Mouse (Mus musculus): ENCODE data around the gene Zfp839. TPM values are rescaled to one million over a fixed set of nuclear protein-coding genes. Genes with fewer than 3 reads are reported as not detected.

Zfp839 gene
- polyA plus RNA-seq, 1 experiment from 2014 or later = 5.4 TPM

DNA sequence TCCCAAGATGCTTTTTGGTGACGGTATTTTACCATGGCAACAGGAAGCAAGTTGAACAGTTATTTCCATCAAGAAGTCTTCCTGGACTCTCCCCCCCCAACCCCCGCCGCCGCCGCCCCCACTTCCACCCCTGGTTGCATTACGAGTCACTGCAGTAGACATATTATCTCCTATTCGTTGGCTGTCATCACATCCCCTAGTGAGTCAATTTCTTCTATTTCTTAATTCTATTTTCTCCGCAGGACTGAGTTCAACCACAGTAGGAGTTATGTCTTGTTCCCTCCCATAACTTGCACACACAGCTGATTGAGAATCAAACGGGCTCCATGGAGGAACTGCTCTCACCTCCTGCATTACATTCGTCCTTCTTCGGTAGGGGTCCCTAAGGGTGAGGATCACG lies 38.1 kb downstream of the Zfp839 start:
- no peak overlapping the region for H3K27ac ChIP-seq (ENCODE audit: poor library complexity, severe bottlenecking)
- WGBS = 36% methylated on average over 12 of the region's 12 CpGs

DNA sequence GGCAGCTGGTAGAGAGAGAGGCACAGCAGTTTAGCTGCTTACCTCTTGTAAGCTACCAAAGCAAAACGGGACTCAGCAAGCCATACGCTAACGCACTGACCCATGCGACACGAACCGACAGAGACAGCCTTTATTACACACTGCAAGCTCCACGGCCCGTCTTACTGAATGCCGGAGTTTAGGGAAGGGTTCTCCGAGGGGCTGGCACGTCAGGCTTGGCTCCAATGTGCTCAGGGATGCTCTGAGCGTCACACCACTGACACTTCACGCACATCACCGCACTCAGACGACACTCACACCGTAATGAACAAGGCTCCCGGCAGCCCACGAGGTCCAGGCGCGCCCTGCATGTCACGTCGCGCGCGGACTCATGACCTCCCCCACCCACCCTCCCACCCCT lies 38.6 kb downstream of the Zfp839 start:
- under 1% methylated on average over 25 of the region's 25 CpGs for WGBS
- peak overlapping the region; percentile 91 for H3K4me2 ChIP-seq
- H3K36me3 ChIP-seq = peaks cover 2% of the 10 kb centered on the region
- H3K27ac ChIP-seq (ENCODE audit: poor library complexity, severe bottlenecking) = no peak overlapping the region
- peak overlapping the region; percentile 92 for H3K9ac ChIP-seq
- no peaks in the 10 kb centered on the region for H3K9me3 ChIP-seq (replicated peaks)
- peak overlapping the region; percentile 97 for H3K4me3 ChIP-seq
- H3K4me1 ChIP-seq (replicated peaks) = peaks cover 21% of the 10 kb centered on the region
- no peaks in the 10 kb centered on the region for H3K27me3 ChIP-seq (replicated peaks)
- peak; percentile 27; the same call in 1 of the 2 replicates for ATAC-seq (ENCODE audit: insufficient number of reproducible peaks, low FRiP score)

More for the DNA sequence above, 38.1 kb downstream of the Zfp839 start:
- H3K27me3 ChIP-seq (replicated peaks) = no peaks in the 10 kb centered on the region
- peak overlapping the region; percentile 91 for H3K4me2 ChIP-seq
- H3K9ac ChIP-seq = peak overlapping the region; percentile 92
- ATAC-seq (ENCODE audit: insufficient number of reproducible peaks, low FRiP score) = no peak
- H3K4me3 ChIP-seq = peak overlapping the region; percentile 97
- H3K9me3 ChIP-seq (replicated peaks) = no peaks in the 10 kb centered on the region
- H3K4me1 ChIP-seq (replicated peaks) = peaks cover 21% of the 10 kb centered on the region
- H3K36me3 ChIP-seq = peaks cover 7% of the 10 kb centered on the region

DNA sequence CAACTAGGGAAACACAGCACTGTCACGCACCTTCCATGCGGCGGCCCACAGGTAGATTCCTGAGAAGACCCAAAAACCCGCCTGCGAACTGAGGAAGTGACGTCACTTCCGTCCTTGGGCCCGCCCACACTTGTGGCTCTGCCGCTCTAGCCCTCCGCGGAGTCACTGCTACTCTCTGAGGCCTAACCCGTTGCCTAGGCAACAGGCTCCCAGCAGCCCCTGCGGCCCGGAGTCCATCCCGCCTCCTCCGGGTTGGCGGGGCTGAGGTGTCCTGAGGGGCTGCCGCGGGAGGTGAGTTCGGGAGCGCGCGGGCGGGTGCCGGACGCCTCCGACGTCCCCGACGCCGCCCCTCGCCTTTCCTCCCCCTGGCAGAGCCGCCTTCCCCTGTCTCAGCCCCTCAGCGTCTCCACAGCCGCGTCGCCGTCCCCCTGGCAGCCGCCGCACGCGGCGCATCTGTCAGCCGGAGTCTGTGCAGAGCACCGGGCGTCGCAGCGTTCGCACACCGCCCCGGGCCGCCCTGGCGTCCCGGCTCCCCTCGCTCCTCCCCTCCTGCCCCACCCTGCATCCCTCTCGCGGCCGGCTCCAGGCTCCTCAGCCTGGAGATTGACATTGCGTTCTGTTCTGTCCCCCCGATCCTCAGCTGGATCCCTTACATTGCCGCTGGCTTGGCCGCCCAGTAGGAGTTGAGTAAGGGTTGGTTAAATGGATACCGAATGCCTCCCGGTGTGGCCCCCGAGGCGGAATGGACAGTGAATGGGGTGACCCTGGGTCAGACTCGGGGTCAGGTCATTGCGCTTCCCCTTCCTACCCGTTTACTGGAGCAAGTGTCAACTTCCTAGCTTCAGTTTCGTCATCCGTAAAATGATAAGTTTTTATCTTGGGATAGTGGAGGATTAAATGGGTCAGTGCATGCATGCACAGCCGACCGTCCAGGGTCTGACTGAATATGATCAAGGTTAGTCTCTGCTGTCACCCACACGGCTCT lies 39.3 kb downstream of the Zfp839 start, which contains the start of the genes Cinp and Tecpr2:
Gene Cinp (minus strand): TSS at position 110 of the 985 bp plus-strand sequence.
Gene Tecpr2 (plus strand): TSS at position 229 of the 985 bp plus-strand sequence.
- Histone ChIP-seq H3K27me3 (replicated peaks) (no peaks in the 10 kb centered on the region), H3K9ac (peak within 1 kb of the TSS; percentile 92), H3K27ac (ENCODE audit: poor library complexity, severe bottlenecking) (peak within 1 kb of the TSS; percentile 82), H3K4me1 (replicated peaks) (peaks cover 21% of the 10 kb centered on the region), H3K4me2 (peak within 1 kb of the TSS; percentile 91), H3K36me3 (no peaks in the 10 kb centered on the region), H3K9me3 (replicated peaks) (no peaks in the 10 kb centered on the region), H3K4me3 (peak within 1 kb of the TSS; percentile 97)
- ATAC-seq (ENCODE audit: insufficient number of reproducible peaks, low FRiP score) = peak; percentile 99
- WGBS = 1% methylated on average over 74 of the region's 74 CpGs

DNA sequence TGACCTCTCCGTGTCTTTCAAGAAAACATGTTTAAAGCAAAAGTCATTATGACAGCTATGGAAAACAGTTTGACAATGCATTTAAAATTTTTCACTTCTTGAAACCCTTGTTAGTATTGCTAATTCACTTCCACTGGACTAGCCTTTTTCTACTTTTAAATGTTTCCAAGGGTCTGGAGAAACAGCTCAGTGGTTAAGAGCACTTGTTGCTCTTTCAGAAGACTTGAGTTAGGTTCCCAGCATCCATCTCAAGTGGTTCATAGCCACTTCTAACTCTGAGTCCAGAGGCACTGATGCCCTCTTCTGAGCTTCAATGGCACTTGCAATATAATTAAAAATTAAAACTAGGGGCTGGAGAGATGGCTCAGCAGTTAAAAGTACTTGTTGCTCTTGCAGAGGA lies 41.8 kb downstream of the Zfp839 start:
- H3K27me3 ChIP-seq (replicated peaks) = no peaks in the 10 kb centered on the region
- no peak overlapping the region for H3K27ac ChIP-seq (ENCODE audit: poor library complexity, severe bottlenecking)
- no peak overlapping the region for H3K4me2 ChIP-seq
- H3K9me3 ChIP-seq (replicated peaks) = no peaks in the 10 kb centered on the region
- ATAC-seq (ENCODE audit: insufficient number of reproducible peaks, low FRiP score) = no peak
- H3K36me3 ChIP-seq = 0 out of 2 replicates have a peak, but pooled peaks cover 3% of the 10 kb centered on the region
- H3K4me3 ChIP-seq = no peak overlapping the region
- peaks cover 21% of the 10 kb centered on the region for H3K4me1 ChIP-seq (replicated peaks)
- no peak overlapping the region for H3K9ac ChIP-seq
- 88% methylated on average over 1 of the region's 1 CpGs for WGBS

DNA sequence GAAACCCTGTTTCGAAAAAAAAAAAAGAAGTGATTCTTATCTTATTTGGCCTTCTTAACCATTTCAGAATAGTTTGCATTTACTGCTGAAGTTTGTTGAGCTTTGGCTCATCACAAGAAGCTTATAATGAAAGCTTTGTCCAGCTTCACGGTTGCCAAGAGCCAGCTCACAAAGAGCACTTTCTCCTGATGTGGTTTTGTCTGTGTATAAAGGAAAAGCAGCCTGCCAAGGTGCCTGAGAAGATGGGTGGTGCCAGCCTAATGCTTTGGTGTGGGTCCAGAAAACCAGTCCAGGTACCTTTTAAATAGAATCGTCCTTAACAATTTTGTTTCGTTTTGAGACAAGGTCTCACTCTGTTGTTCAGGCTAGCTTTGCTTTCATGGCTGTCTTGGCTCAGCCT lies 52.1 kb downstream of the Zfp839 start:
- WGBS = 80% methylated on average over 4 of the region's 4 CpGs
- no peak for ATAC-seq (ENCODE audit: insufficient number of reproducible peaks, low FRiP score)

DNA sequence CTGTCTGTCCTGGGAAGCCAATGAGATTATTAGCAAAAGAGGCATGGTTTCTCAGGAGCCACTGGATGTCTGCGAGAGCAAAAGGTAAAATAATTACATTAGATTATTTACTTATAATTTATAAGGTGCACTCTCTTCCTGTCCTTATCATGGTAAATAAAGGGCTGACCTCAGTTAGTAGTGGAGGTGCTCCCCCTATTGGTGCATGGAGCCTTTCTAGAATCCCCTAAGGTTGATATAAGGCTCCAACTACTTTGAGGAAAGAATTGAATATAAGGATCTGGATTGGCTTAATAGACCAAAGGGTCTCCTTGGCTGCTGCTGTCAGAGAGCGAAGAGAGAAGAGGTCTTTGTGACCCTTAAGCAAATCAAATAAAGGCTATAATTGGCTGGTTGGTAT lies 53.5 kb downstream of the Zfp839 start:
- no peaks in the 10 kb centered on the region for H3K4me1 ChIP-seq (replicated peaks)
- H3K9ac ChIP-seq = no peak overlapping the region
- H3K9me3 ChIP-seq (replicated peaks) = no peaks in the 10 kb centered on the region
- H3K4me2 ChIP-seq = no peak overlapping the region
- peaks cover 8% of the 10 kb centered on the region for H3K36me3 ChIP-seq
- no peak overlapping the region for H3K4me3 ChIP-seq
- 80% methylated on average over 2 of the region's 2 CpGs for WGBS
- H3K27me3 ChIP-seq (replicated peaks) = no peaks in the 10 kb centered on the region
- no peak for ATAC-seq (ENCODE audit: insufficient number of reproducible peaks, low FRiP score)
- H3K27ac ChIP-seq (ENCODE audit: poor library complexity, severe bottlenecking) = no peak overlapping the region

More for the DNA sequence above, 52.1 kb downstream of the Zfp839 start:
- no peaks in the 10 kb centered on the region for H3K27me3 ChIP-seq (replicated peaks)
- no peak overlapping the region for H3K27ac ChIP-seq (ENCODE audit: poor library complexity, severe bottlenecking)
- no peak overlapping the region for H3K4me3 ChIP-seq
- peaks cover 8% of the 10 kb centered on the region for H3K36me3 ChIP-seq
- no peaks in the 10 kb centered on the region for H3K4me1 ChIP-seq (replicated peaks)
- no peak overlapping the region for H3K4me2 ChIP-seq
- H3K9ac ChIP-seq = no peak overlapping the region
- no peaks in the 10 kb centered on the region for H3K9me3 ChIP-seq (replicated peaks)

DNA sequence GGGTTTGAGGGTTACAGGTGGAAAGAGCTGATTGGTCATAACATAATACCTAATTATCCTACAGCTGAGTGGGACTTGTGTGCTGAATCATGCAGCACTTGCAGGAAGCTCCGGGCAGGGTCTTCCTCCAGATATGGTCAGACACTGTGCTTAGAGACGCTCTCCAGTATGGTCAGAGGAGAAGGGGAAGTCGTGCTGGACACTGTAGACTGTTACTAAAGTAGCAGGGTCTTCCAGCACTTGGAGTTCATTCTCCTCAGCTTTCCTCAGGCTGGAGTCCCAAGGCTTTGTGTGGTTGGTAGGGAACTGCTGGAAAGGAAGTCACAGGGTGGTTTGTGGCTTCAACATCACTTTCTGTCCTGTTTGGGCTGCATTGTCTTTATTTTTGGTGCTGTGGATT lies 57.8 kb downstream of the Zfp839 start:
- H3K27ac ChIP-seq (ENCODE audit: poor library complexity, severe bottlenecking) = no peak overlapping the region
- no peaks in the 10 kb centered on the region for H3K4me1 ChIP-seq (replicated peaks)
- no peak overlapping the region for H3K9ac ChIP-seq
- WGBS = 58% methylated on average over 3 of the region's 3 CpGs
- H3K27me3 ChIP-seq (replicated peaks) = no peaks in the 10 kb centered on the region
- no peak for ATAC-seq (ENCODE audit: insufficient number of reproducible peaks, low FRiP score)
- no peak overlapping the region for H3K4me2 ChIP-seq
- peaks cover 8% of the 10 kb centered on the region for H3K36me3 ChIP-seq
- no peak overlapping the region for H3K4me3 ChIP-seq
- no peaks in the 10 kb centered on the region for H3K9me3 ChIP-seq (replicated peaks)

DNA sequence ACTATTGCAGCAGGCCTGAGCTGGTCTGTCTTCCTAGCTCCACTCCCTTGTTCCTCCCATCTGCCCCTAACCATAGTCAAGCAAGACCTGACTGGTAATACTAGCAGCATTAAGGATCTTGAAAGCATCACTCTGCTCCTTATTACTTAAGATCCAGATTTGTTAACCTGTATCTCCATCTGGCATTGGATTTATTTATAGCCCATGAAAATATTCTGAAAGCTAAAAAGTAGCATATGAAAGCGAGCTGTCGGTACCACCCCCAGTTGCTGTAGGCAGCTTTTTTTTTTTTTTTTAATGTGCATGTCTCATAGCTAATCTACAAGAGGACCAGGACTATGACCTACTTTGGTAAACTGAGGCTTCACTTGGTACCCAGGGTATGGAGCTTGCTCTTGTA lies 59.9 kb downstream of the Zfp839 start:
- Histone ChIP-seq H3K4me2 (no peak overlapping the region), H3K4me1 (replicated peaks) (no peaks in the 10 kb centered on the region), H3K36me3 (peaks cover 4% of the 10 kb centered on the region), H3K27me3 (replicated peaks) (no peaks in the 10 kb centered on the region), H3K27ac (ENCODE audit: poor library complexity, severe bottlenecking) (no peak overlapping the region), H3K9me3 (replicated peaks) (no peaks in the 10 kb centered on the region), H3K9ac (no peak overlapping the region), H3K4me3 (no peak overlapping the region)
- WGBS = 87% methylated on average over 2 of the region's 2 CpGs
- ATAC-seq (ENCODE audit: insufficient number of reproducible peaks, low FRiP score) = no peak

DNA sequence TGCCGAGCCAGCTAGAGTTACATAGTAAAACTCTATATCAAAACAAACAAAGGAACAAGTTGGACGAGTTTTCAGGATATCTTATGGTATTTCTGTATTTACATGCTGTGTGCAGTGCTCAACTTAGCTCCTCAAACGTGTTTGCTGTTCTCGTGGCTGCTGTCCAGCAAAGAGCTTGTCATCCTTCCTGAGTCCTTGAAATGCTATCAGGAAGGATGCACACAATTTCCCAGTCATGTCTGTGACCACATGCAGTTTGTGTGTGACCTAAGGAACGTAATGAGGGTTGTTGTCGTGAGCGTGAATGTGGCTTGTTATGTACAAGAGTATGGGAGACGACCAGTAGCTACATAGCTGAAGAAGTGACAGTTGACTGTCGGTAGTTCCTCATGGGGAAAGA lies 65.7 kb downstream of the Zfp839 start:
- Histone ChIP-seq H3K9me3 (replicated peaks) (no peaks in the 10 kb centered on the region), H3K4me2 (no peak overlapping the region), H3K4me1 (replicated peaks) (no peaks in the 10 kb centered on the region), H3K9ac (no peak overlapping the region), H3K27ac (ENCODE audit: poor library complexity, severe bottlenecking) (no peak overlapping the region), H3K4me3 (no peak overlapping the region), H3K36me3 (peaks cover 34% of the 10 kb centered on the region), H3K27me3 (replicated peaks) (no peaks in the 10 kb centered on the region)
- ATAC-seq (ENCODE audit: insufficient number of reproducible peaks, low FRiP score) = no peak
- WGBS = 82% methylated on average over 9 of the region's 9 CpGs
